Mouse (Mus musculus) ES-E14 (cell line): ENCODE data around the gene Gjc2. TPM values are rescaled to one million over a fixed set of nuclear protein-coding genes. Genes with fewer than 3 reads are reported as not detected.

Experiments used
- DNase-seq: peaks from one replicate; pipeline ENCODE4 v3.0.0-alpha.2; 2013; ENCODE audit warnings: low read depth, low spot score
- H3K27ac ChIP-seq: 2 replicates; pipeline ENCODE4 v1.5.1; 2012; ENCODE audit warnings: low read depth, mild to moderate bottlenecking, low read length, moderate library complexity, mixed read lengths; ENCODE audit not compliant: poor library complexity, insufficient read depth, severe bottlenecking
- H3K36me3 ChIP-seq: 2 replicates; pipeline ENCODE4 v1.6.1; 2012; ENCODE audit warnings: mild to moderate bottlenecking, low read length, moderate library complexity, mixed read lengths; ENCODE audit not compliant: control insufficient read depth, poor library complexity, insufficient read depth, severe bottlenecking
- H3K4me1 ChIP-seq, 2 experiments: fragments of 150-350 bp in 1 of 2; sonication (generic) in 1 of 2; 2 replicates each; pipeline ENCODE4 v1.6.1; 2012; ENCODE audit warnings: low read length in 2 of 2, mild to moderate bottlenecking in 1 of 2, mixed read lengths in 1 of 2; ENCODE audit not compliant: control insufficient read depth in 2 of 2, insufficient read depth in 2 of 2, poor library complexity in 1 of 2
- H3K4me3 ChIP-seq, 2 experiments: fragments of 150-350 bp in 1 of 2; sonication (generic) in 1 of 2; 2 replicates each; pipeline ENCODE4 v1.5.1; 2012; ENCODE audit warnings: low read length in 2 of 2, low read depth in 1 of 2, mild to moderate bottlenecking in 1 of 2, mixed read lengths in 1 of 2; ENCODE audit not compliant: insufficient read depth in 1 of 2, poor library complexity in 1 of 2, severe bottlenecking in 1 of 2
- H3K9ac ChIP-seq: 2 replicates; pipeline ENCODE4 v1.6.1; 2012; ENCODE audit warnings: low read depth, mild to moderate bottlenecking, low read length, mixed read lengths; ENCODE audit not compliant: poor library complexity, insufficient read depth, severe bottlenecking
- H3K9me3 ChIP-seq: fragments of 150-350 bp; sonication (generic); 2 replicates; pipeline ENCODE4 v1.6.1; 2012; ENCODE audit warnings: low read depth, mild to moderate bottlenecking, low read length; ENCODE audit not compliant: control insufficient read depth, insufficient read depth
- CHD2 ChIP-seq: IDR thresholded peaks from 2 replicates; pipeline ENCODE4 v1.6.1; 2014; ENCODE audit warnings: mild to moderate bottlenecking, low read depth, low read length, inconsistent platforms
- HCFC1 ChIP-seq: IDR thresholded peaks from 2 replicates; pipeline ENCODE4 v1.6.1; 2012; ENCODE audit warnings: low read length, inconsistent platforms, borderline replicate concordance; ENCODE audit not compliant: insufficient read depth
- MAFK ChIP-seq: IDR thresholded peaks from 2 replicates; pipeline ENCODE4 v1.6.1; 2014; ENCODE audit warnings: mild to moderate bottlenecking, low read depth, low read length, inconsistent platforms; ENCODE audit not compliant: insufficient read depth
- ZC3H11A ChIP-seq: IDR thresholded peaks from 2 replicates; pipeline ENCODE4 v1.6.1; 2012; ENCODE audit warnings: low read depth, mild to moderate bottlenecking, inconsistent platforms, low read length, borderline replicate concordance
- ZNF384 ChIP-seq: IDR thresholded peaks from 2 replicates; pipeline ENCODE4 v1.6.1; 2012; ENCODE audit warnings: low read depth, low read length, inconsistent platforms
- in situ Hi-C, 2 experiments: fragments of 600-800 bp; cut with MboI; formaldehyde crosslinking; loops; one replicate each; pipeline ENCODE4 v1.15.1; 2025; ENCODE audit warnings: low sequenced_read_pairs in 2 of 2, inconsistent platforms in 1 of 2; ENCODE audit not compliant: unreplicated experiment in 2 of 2
- total RNA-seq: library from RNA; depleted of rRNA; stranded (reverse); fragments of 300-350 nt; gene quantifications from 2 replicates; pipeline ENCODE4 v1.2.3, GENCODE M21; 2012

Gene Gjc2
- total RNA-seq, 1 experiment, result not detected

- no peak overlapping the region for H3K4me3 ChIP-seq
- no peak overlapping the region for H3K27ac ChIP-seq
- H3K9ac ChIP-seq, result no peak overlapping the region
- H3K4me1 ChIP-seq, result no peaks in the 10 kb centered on the region; a peak in 1 of 4 replicates
- no peak for DNase-seq
- no peaks in the 10 kb centered on the region for H3K9me3 ChIP-seq
- H3K36me3 ChIP-seq, result no peaks in the 10 kb centered on the region
- in situ Hi-C loops, result no loop called here
- TF ChIP-seq ZC3H11A (no peak), MAFK (no peak), ZNF384 (no peak), HCFC1 (no peak), CHD2 (no peak)
These were observed 13.2 kb downstream of the Gjc2 start for GRCm38 (mm10) chr11:59169807-59170206.

GRCm38 (mm10) chr11:59165616-59166241 is 17.3 kb downstream of the Gjc2 start:
- in situ Hi-C loops, result no loop called here
- H3K9me3 ChIP-seq, result no peaks in the 10 kb centered on the region
- H3K36me3 ChIP-seq, result no peaks in the 10 kb centered on the region
- H3K4me1 ChIP-seq, result peaks cover 0 to 7% of the 10 kb centered on the region in 2 experiments; a peak in 1 of 4 replicates
- H3K9ac ChIP-seq, result no peak overlapping the region
- no peak overlapping the region for H3K27ac ChIP-seq
- no peak overlapping the region for H3K4me3 ChIP-seq
- no peak for DNase-seq
- TF ChIP-seq MAFK (no peak), ZC3H11A (no peak), HCFC1 (no peak), ZNF384 (no peak), CHD2 (no peak)

GRCm38 (mm10) chr11:59164384-59164783 is 18.6 kb downstream of the Gjc2 start:
- peak overlapping the region in 1 of 2 experiments; percentile 88; a peak in 1 of 4 replicates for H3K4me3 ChIP-seq

GRCm38 (mm10) chr11:59163255-59164236 is 19.5 kb downstream of the Gjc2 start, which contains the start of gene Iba57:
Gene Iba57, minus strand, starts transcription at chr11:59163739.
- peaks cover 0 to 9% of the 10 kb centered on the region in 2 experiments; a peak in 1 of 4 replicates for H3K4me1 ChIP-seq
- no peak for TF ChIP-seq MAFK
- peak; percentile 64; the same call in 1 of the 2 replicates for TF ChIP-seq HCFC1
- H3K27ac ChIP-seq, result peak within 1 kb of the TSS; percentile 94
- H3K36me3 ChIP-seq, result no peaks in the 10 kb centered on the region
- peak within 1 kb of the TSS; percentile 95 for H3K9ac ChIP-seq
- in situ Hi-C loops, result no loop called here
- H3K9me3 ChIP-seq, result no peaks in the 10 kb centered on the region
- peak; percentile 96 for DNase-seq
- H3K4me3 ChIP-seq, result peak within 1 kb of the TSS; percentile 88

More at GRCm38 (mm10) chr11:59164384-59164783, 18.6 kb downstream of the Gjc2 start:
- in situ Hi-C loops, result no loop called here
- Histone ChIP-seq H3K4me1 (peaks cover 0 to 7% of the 10 kb centered on the region in 2 experiments; a peak in 1 of 4 replicates), H3K36me3 (no peaks in the 10 kb centered on the region), H3K9me3 (no peaks in the 10 kb centered on the region), H3K27ac (no peak overlapping the region), H3K9ac (peak overlapping the region; percentile 26; the same call in 1 of the 2 replicates)
- DNase-seq, result no peak
- TF ChIP-seq ZC3H11A, result no peak
- TF ChIP-seq CHD2, result no peak
